Mouse (Mus musculus) liver, adult (tissue): ENCODE measurements around the gene Syngr2.
A peak's percentile ranks its signal among the peaks of the same experiment; 100 is the strongest.

Experiments
- GATA4 ChIP-seq: IDR thresholded peaks from 2 replicates; pipeline ENCODE4 v1.6.1; 2014; ENCODE audit warnings: mild to moderate bottlenecking, low read length; ENCODE audit not compliant: insufficient replicate concordance

Gene Syngr2

GRCm38 (mm10) chr11:117839021-117839420, 29.6 kb downstream of the Syngr2 start:
- TF ChIP-seq GATA4: no peak

- TF ChIP-seq GATA4: no peak
Observed at GRCm38 (mm10) chr11:117840910-117841309, 31.4 kb downstream of the Syngr2 start.

- no peak for TF ChIP-seq GATA4
Observed at GRCm38 (mm10) chr11:117843434-117843833, 34.0 kb downstream of the Syngr2 start.

- TF ChIP-seq GATA4: no peak
Observed at GRCm38 (mm10) chr11:117844997-117845396, 35.5 kb downstream of the Syngr2 start.

DNA sequence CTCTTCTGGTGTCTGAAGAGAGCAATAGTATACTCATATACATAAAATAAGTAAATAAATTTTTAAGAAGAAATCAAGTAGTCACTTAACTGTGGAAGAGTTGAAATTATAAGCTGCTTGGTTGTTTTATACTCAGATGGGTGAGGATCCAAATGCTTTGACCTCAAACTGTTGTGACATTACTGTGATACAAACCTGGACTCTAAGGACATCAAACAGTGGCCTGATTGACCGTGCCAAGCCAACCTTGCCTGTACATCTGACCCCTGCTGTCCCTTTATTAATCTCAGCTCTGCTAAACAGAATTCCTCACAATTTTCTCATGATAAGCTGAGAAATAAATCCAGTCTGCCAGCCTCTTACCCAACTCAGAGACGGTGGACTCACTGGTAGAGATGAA, 36.2 kb downstream of the Syngr2 start:
- peak; percentile 45; the same call in 1 of the 2 replicates for TF ChIP-seq GATA4

DNA sequence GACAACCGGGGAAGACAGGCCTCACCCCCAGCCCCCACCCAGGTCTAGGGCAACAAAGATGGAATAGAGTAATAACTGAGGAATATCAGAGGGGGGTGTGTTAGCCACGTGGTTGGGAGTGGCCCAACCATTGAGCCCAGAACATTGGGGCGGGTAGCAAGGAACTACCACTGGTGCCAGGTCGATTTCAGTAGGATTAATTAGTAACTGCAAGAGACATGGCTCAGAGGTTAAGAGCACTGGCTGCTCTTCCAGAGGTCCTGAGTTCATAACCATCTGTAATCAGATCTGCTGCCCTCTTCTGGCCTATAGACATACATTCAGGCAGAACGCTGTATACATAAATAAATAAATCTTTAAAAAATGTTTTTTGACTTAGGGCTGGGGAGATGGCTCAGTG, 37.2 kb downstream of the Syngr2 start:
- TF ChIP-seq GATA4: no peak

GRCm38 (mm10) chr11:117847593-117848215, 38.2 kb downstream of the Syngr2 start:
- no peak for TF ChIP-seq GATA4

GRCm38 (mm10) chr11:117848271-117848984, 39.0 kb downstream of the Syngr2 start:
- TF ChIP-seq GATA4: no peak

DNA sequence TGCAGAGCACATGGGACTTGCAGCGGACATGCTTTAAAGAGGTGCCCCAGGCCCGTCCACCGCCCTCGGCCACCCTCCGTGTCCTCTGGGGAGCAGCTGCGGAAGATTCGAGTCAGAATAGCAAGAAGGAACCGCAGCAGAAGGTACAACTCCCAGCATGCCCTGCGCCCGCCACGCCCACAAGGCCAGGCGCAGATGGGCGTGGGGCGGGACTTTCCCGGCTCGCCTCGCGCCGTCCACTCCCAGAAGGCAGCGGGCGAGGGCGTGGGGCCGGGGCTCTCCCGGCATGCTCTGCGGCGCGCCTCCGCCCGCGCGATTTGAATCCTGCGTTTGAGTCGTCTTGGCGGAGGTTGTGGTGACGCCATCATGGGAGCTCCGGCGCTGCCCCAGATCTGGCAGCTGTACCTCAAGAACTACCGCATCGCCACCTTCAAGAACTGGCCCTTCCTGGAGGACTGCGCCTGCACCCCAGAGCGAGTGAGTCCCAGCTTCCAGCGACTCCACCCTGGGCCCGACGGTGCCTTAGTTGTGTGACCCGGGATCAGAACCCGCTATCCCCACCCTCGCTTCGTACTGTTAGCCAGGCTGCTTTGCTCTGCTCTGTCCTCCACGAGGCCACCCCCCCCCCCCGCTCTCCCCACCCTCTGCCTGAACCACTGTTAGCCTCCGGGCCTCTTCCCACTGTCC, 39.7 kb downstream of the Syngr2 start, which contains the start of gene Birc5:
Gene Birc5, plus strand, starts transcription at position 267 of the 687 bp plus-strand sequence.
- TF ChIP-seq GATA4: no peak; the same call in 1 of the 2 replicates

- TF ChIP-seq GATA4: no peak
Observed at GRCm38 (mm10) chr11:117852875-117853274, 43.4 kb downstream of the Syngr2 start.

DNA sequence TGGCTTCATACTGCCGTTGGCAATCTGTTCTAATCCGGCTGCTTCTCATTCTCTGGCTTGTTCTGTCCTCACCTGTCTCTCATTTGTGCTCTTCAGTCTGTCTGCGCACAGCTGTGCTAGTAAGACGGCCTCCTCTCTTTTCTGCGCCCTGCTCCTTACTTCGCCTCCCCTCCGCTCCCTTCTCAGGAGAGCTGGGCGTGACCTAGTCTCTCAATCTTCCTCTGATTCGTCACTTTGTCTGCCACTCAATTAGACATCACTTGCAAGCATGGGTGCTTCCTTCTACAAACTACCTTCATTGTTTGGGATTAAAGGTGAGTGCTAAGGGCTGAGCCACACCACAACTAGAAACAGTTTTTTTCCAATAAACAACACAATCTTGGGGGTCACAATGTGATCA, 44.8 kb downstream of the Syngr2 start:
- TF ChIP-seq GATA4: no peak

DNA sequence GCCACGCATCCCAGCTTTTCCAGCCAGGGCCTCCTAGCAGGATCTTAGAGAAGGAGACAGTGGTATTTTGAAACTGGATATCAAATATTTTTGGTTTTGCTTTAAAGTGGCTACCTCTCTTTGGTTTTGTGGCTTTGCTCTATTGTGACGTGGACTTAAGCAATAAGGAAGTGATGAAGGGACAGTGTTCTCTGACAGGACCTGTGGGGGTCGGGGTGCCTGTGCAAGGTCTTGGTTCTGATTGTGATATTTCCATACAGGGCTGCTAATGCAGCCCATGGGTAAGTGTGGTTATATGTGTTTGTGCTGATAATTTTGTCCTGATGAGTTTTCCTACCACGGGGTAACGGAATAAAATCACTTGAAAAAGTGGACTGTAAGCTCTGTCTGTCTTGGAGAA, 45.9 kb downstream of the Syngr2 start:
- TF ChIP-seq GATA4: no peak

DNA sequence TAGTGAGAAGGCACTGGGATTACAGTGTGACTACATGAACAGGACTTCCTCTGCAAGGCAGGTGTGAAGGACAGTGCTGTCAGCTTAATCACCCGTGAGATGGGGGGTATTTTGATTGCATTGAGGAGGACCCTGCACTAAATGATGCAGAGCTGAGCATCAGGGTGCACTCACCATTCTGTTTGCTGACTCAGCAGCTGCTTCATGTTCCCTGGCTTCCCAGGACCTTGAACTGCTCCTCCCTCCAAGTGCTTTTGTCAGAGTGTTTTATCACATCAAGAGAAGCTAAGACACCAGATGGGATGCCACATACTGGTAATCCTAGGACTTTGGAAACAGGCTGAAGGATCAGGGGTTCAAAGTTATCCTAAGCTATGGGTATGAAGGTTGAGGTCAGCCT, 46.5 kb downstream of the Syngr2 start:
- TF ChIP-seq GATA4: no peak

- no peak for TF ChIP-seq GATA4
Observed at GRCm38 (mm10) chr11:117857462-117857861, 48.0 kb downstream of the Syngr2 start.

DNA sequence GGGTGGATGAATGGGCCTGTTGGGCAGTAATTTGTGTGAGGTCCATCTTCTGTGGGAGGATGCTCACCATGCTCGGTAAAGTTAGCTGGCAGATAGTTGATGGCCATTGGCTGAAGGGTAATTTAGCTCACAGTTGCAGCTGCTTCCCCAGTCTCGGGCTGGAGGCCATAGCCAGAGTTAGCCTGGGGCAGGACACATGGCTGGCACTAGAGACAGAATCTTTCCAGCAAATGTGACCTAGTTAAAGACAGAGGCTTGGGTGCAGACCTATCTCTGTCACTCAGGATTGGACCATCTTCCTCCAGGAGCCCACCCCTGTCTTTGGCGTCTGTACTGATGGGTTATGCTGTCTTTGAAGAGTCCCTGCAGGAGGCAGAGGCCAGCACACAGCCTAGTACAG, 48.9 kb downstream of the Syngr2 start:
- no peak for TF ChIP-seq GATA4

- no peak for TF ChIP-seq GATA4
Observed at GRCm38 (mm10) chr11:117860601-117861000, 51.1 kb downstream of the Syngr2 start, which contains the start of gene Tmem235. TSS of gene Tmem235 (plus strand) at chr11:117860752.
